Mouse (Mus musculus) intestine, postnatal 0 days (tissue): ENCODE measurements at regions not wholly inside any gene's neighbourhood (a gene's known extent, or its start where the extent isn't known, plus 50 kb on each side); places are given as distances from the start of the nearest gene placed in this dataset.
"Not testable (repeated sequence)": the region's sequence is repeated elsewhere in the genome, so short reads cannot be mapped to it uniquely, and the experiment has no call there.

Experiments
- ATAC-seq: fragments of 200-750 bp; cut with Nextera tagmentation; 2 replicates; pipeline ENCODE4 v1.8.0; 2017; ENCODE audit warnings: mild to moderate bottlenecking, moderate TSS enrichment, moderate library complexity
- H3K27ac ChIP-seq: fragments of 300-500 bp; sonication (generic); 2 replicates; pipeline ENCODE4 v1.5.1; 2014; ENCODE audit warnings: mild to moderate bottlenecking, low read depth, low read length, moderate library complexity
- H3K27me3 ChIP-seq: fragments of 300-500 bp; sonication (generic); replicated peaks from 2 replicates; pipeline ENCODE4 v1.6.1; 2014; ENCODE audit warnings: low read length, mixed read lengths; ENCODE audit not compliant: control insufficient read depth, insufficient read depth
- H3K36me3 ChIP-seq: fragments of 300-500 bp; sonication (generic); 2 replicates; pipeline ENCODE4 v1.6.1; 2014; ENCODE audit warnings: mild to moderate bottlenecking, moderate library complexity; ENCODE audit not compliant: control insufficient read depth, insufficient read depth
- H3K4me1 ChIP-seq: fragments of 300-500 bp; sonication (generic); replicated peaks from 2 replicates; pipeline ENCODE4 v1.6.1; 2014; ENCODE audit warnings: antibody characterized with exemption, low read length, mixed read lengths; ENCODE audit not compliant: control insufficient read depth, insufficient read depth
- H3K4me2 ChIP-seq: fragments of 300-500 bp; sonication (generic); replicated peaks from 2 replicates; pipeline ENCODE4 v1.6.1; 2014; ENCODE audit warnings: low read depth, mild to moderate bottlenecking, moderate library complexity
- H3K4me3 ChIP-seq: fragments of 300-500 bp; sonication (generic); 2 replicates; pipeline ENCODE4 v1.5.1; 2014; ENCODE audit warnings: low read depth, low read length
- H3K9ac ChIP-seq: fragments of 300-500 bp; sonication (generic); 2 replicates; pipeline ENCODE4 v1.6.1; 2014; ENCODE audit warnings: mild to moderate bottlenecking, low read depth, low read length
- H3K9me3 ChIP-seq: fragments of 300-500 bp; sonication (generic); 2 replicates; pipeline ENCODE4 v1.6.1; 2016; ENCODE audit warnings: mixed run types; ENCODE audit not compliant: control insufficient read depth
- CTCF ChIP-seq: sonication (generic); IDR thresholded peaks from 2 replicates; pipeline ENCODE4 v1.5.1; 2016; ENCODE audit warnings: low read depth, mild to moderate bottlenecking, control low read depth, antibody characterized with exemption, moderate library complexity
- WGBS: fragments of 180-500 bp; shearing (Covaris S2); extraction: QIAGEN DNeasy Blood & Tissue Kit; methylation state at CpG from one replicate; pipeline ENCODE4 v1.1.7; 2014; 5-methylcytosine and 5-hydroxymethylcytosine counted together

- Histone ChIP-seq H3K27me3 (no peaks in the 10 kb centered on the region), H3K4me3 (no peak overlapping the region), H3K4me1 (no peaks in the 10 kb centered on the region), H3K4me2 (no peak overlapping the region), H3K36me3 (no peaks in the 10 kb centered on the region), H3K9ac (no peak overlapping the region), H3K27ac (no peak overlapping the region), H3K9me3 (no peaks in the 10 kb centered on the region)
- WGBS = 91% methylated on average over 3 of the region's 3 CpGs
- TF ChIP-seq CTCF = no peak
- no peak for ATAC-seq
Measured at GRCm38 (mm10) chr9:115436301-115436700, 126.1 kb upstream of the Stt3b start.

- WGBS = 94% methylated on average over 22 of the region's 22 CpGs
- not testable (repeated sequence) for H3K27ac ChIP-seq, H3K4me1 ChIP-seq, H3K36me3 ChIP-seq, H3K4me3 ChIP-seq, H3K4me2 ChIP-seq, H3K9me3 ChIP-seq, ATAC-seq, H3K27me3 ChIP-seq, H3K9ac ChIP-seq
Measured at GRCm38 (mm10) chr9:115438234-115438633, 128.0 kb upstream of the Stt3b start.

- Histone ChIP-seq H3K27ac (no peak overlapping the region), H3K4me2 (no peak overlapping the region), H3K4me3 (no peak overlapping the region), H3K36me3 (no peaks in the 10 kb centered on the region), H3K9me3 (no peaks in the 10 kb centered on the region), H3K9ac (no peak overlapping the region), H3K27me3 (no peaks in the 10 kb centered on the region), H3K4me1 (no peaks in the 10 kb centered on the region)
- TF ChIP-seq CTCF = no peak
- WGBS = 83% methylated on average over 11 of the region's 11 CpGs
- no peak for ATAC-seq
Measured at GRCm38 (mm10) chr9:115446681-115447080, 136.5 kb upstream of the Stt3b start.

- 81% methylated on average over 5 of the region's 5 CpGs for WGBS
Measured at GRCm38 (mm10) chr9:115450741-115451320, 140.6 kb upstream of the Stt3b start.

GRCm38 (mm10) chr9:115454771-115455170 is 144.6 kb upstream of the Stt3b start:
- H3K9me3 ChIP-seq = no peaks in the 10 kb centered on the region
- no peaks in the 10 kb centered on the region for H3K27me3 ChIP-seq
- H3K9ac ChIP-seq = no peak overlapping the region
- H3K4me2 ChIP-seq = no peak overlapping the region
- 85% methylated on average over 7 of the region's 7 CpGs for WGBS
- TF ChIP-seq CTCF = no peak
- no peak overlapping the region for H3K4me3 ChIP-seq
- H3K27ac ChIP-seq = no peak overlapping the region
- H3K4me1 ChIP-seq = no peaks in the 10 kb centered on the region
- H3K36me3 ChIP-seq = no peaks in the 10 kb centered on the region
- no peak for ATAC-seq

More at GRCm38 (mm10) chr9:115450741-115451320, 140.6 kb upstream of the Stt3b start:
- no peak for TF ChIP-seq CTCF
- no peaks in the 10 kb centered on the region for H3K36me3 ChIP-seq
- H3K4me2 ChIP-seq = no peak overlapping the region
- H3K4me3 ChIP-seq = no peak overlapping the region
- no peak overlapping the region for H3K27ac ChIP-seq
- no peaks in the 10 kb centered on the region for H3K27me3 ChIP-seq
- H3K9ac ChIP-seq = no peak overlapping the region
- no peak for ATAC-seq
- H3K9me3 ChIP-seq = no peaks in the 10 kb centered on the region
- no peaks in the 10 kb centered on the region for H3K4me1 ChIP-seq

GRCm38 (mm10) chr9:115456121-115456520 is 145.9 kb upstream of the Stt3b start:
- no peak overlapping the region for H3K9ac ChIP-seq
- no peak overlapping the region for H3K4me2 ChIP-seq
- H3K36me3 ChIP-seq = no peaks in the 10 kb centered on the region
- H3K4me3 ChIP-seq = no peak overlapping the region
- no peak for ATAC-seq
- no peaks in the 10 kb centered on the region for H3K27me3 ChIP-seq
- TF ChIP-seq CTCF = no peak
- WGBS = 52% methylated on average over 3 of the region's 3 CpGs
- no peak overlapping the region for H3K27ac ChIP-seq
- no peaks in the 10 kb centered on the region for H3K9me3 ChIP-seq
- no peaks in the 10 kb centered on the region for H3K4me1 ChIP-seq

GRCm38 (mm10) chr9:115456638-115457037 is 146.4 kb upstream of the Stt3b start:
- Histone ChIP-seq H3K27ac (no peak overlapping the region), H3K36me3 (no peaks in the 10 kb centered on the region), H3K4me1 (no peaks in the 10 kb centered on the region), H3K4me3 (no peak overlapping the region), H3K9ac (no peak overlapping the region), H3K4me2 (no peak overlapping the region), H3K9me3 (no peaks in the 10 kb centered on the region), H3K27me3 (no peaks in the 10 kb centered on the region)
- TF ChIP-seq CTCF = no peak
- no peak for ATAC-seq
- WGBS = 51% methylated on average over 6 of the region's 6 CpGs
